Mouse (Mus musculus) kidney, adult 2 months (tissue): ENCODE measurements at regions not wholly inside any gene's neighbourhood (a gene's known extent, or its start where the extent isn't known, plus 50 kb on each side); places are given as distances from the start of the nearest gene placed in this dataset.

ENCODE experiments used
- DNase-seq: peaks from one replicate; pipeline ENCODE4 v3.0.0; 2021
- H3K27ac ChIP-seq: fragments of 200-500 bp; 2 replicates; pipeline ENCODE4 v1.5.1; 2012; ENCODE audit warnings: low read depth, low read length, control low read depth, inconsistent platforms; ENCODE audit not compliant: insufficient read depth
- H3K27me3 ChIP-seq: fragments of 200-500 bp; replicated peaks from 2 replicates; pipeline ENCODE4 v1.6.1; 2012; ENCODE audit warnings: mild to moderate bottlenecking, moderate library complexity, low read length, inconsistent platforms; ENCODE audit not compliant: control insufficient read depth, insufficient read depth
- H3K36me3 ChIP-seq: fragments of 200-500 bp; 2 replicates; pipeline ENCODE4 v1.6.1; 2012; ENCODE audit warnings: mild to moderate bottlenecking, moderate library complexity, low read length, inconsistent platforms; ENCODE audit not compliant: control insufficient read depth, insufficient read depth
- H3K4me1 ChIP-seq: fragments of 200-500 bp; 2 replicates; pipeline ENCODE4 v1.6.1; 2011; ENCODE audit warnings: low read length; ENCODE audit not compliant: control insufficient read depth, insufficient read depth
- H3K4me3 ChIP-seq: fragments of 200-500 bp; 2 replicates; pipeline ENCODE4 v1.5.1; 2011; ENCODE audit warnings: mild to moderate bottlenecking, low read depth, low read length, control low read depth; ENCODE audit not compliant: insufficient read depth
- CTCF ChIP-seq: fragments of 200-500 bp; conservative IDR thresholded peaks from 2 replicates; pipeline ENCODE4 v1.5.1; 2011; ENCODE audit warnings: low read depth, mild to moderate bottlenecking, control low read depth, low read length, moderate library complexity, mixed read lengths; ENCODE audit not compliant: insufficient read depth, insufficient read length
- POLR2A ChIP-seq: fragments of 200-500 bp; IDR thresholded peaks from one replicate; pipeline ENCODE4 v1.6.1; 2011; ENCODE audit warnings: low read depth, low read length, control low read depth
- WGBS: fragments of 180-500 bp; shearing (Covaris S2); methylation state at CpG from one replicate; pipeline ENCODE4 v1.1.7; 2018; 5-methylcytosine and 5-hydroxymethylcytosine counted together

GRCm38 (mm10) chr7:138758386-138758785 lies 87.5 kb upstream of the Ppp2r2d start:
- Histone ChIP-seq H3K27ac (no peak overlapping the region), H3K27me3 (no peaks in the 10 kb centered on the region), H3K4me3 (no peak overlapping the region), H3K36me3 (no peaks in the 10 kb centered on the region), H3K4me1 (no peaks in the 10 kb centered on the region)
- no peak for TF ChIP-seq POLR2A
- no peak for TF ChIP-seq CTCF
- no peak for DNase-seq
- WGBS = 64% methylated on average over 1 of the region's 1 CpGs

DNA sequence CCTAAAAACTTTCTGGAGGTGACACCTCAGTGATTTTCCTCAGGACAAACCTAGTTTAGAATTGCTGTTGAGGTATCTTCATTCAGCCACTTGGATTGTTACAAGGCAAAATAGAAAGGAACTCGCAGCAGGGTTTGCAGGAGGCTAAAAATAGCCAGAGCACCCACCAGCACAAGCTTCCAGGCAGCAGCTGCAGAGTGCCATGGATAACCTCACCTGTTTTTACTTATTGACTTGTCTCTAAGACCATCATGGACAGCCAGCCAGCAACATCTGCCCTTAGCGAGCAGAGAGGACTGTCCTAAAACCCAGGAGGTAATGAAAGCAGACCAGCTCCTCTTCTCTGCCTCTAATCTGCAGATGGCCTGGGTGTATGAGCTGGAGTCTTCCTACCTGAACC lies 97.4 kb upstream of the Ppp2r2d start:
- H3K27ac ChIP-seq = no peak overlapping the region
- no peaks in the 10 kb centered on the region for H3K27me3 ChIP-seq
- H3K36me3 ChIP-seq = no peaks in the 10 kb centered on the region
- no peaks in the 10 kb centered on the region for H3K4me1 ChIP-seq
- WGBS = 79% methylated on average over 2 of the region's 2 CpGs
- no peak for DNase-seq
- TF ChIP-seq CTCF = no peak
- no peak for TF ChIP-seq POLR2A
- H3K4me3 ChIP-seq = no peak overlapping the region

DNA sequence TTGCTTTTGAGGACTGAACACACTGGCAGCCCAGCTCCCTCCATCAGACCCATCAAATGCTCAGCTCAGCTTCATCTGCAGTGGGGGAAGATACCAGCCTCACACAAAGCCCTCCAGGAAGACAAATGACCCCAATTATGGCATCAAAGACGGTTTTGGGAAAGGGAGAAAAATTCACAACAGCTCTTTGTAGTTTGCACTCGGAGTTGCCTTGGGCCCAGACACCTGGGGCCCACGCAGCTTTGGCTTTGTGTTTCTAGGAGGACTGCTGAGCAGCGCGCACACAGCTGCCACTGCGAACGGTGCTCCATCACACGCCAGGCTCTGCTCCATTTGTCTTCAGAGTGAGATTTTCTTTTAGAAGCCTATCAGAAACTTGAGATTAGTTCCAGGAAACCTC lies 99.3 kb upstream of the Ppp2r2d start:
- Histone ChIP-seq H3K36me3 (no peaks in the 10 kb centered on the region), H3K27me3 (no peaks in the 10 kb centered on the region), H3K4me1 (no peaks in the 10 kb centered on the region), H3K27ac (no peak overlapping the region), H3K4me3 (no peak overlapping the region)
- WGBS = 58% methylated on average over 8 of the region's 8 CpGs
- no peak for TF ChIP-seq CTCF
- no peak for TF ChIP-seq POLR2A
- DNase-seq = no peak

- Histone ChIP-seq H3K27me3 (no peaks in the 10 kb centered on the region), H3K36me3 (no peaks in the 10 kb centered on the region), H3K27ac (no peak overlapping the region), H3K4me1 (no peaks in the 10 kb centered on the region), H3K4me3 (no peak overlapping the region)
- no peak for TF ChIP-seq POLR2A
- TF ChIP-seq CTCF = no peak
- DNase-seq = no peak
- WGBS = 81% methylated on average over 4 of the region's 4 CpGs
Observed at GRCm38 (mm10) chr7:138742516-138742845, 103.4 kb upstream of the Ppp2r2d start.

- no peaks in the 10 kb centered on the region for H3K36me3 ChIP-seq
- no peak overlapping the region for H3K27ac ChIP-seq
- TF ChIP-seq POLR2A = no peak
- TF ChIP-seq CTCF = no peak
- no peaks in the 10 kb centered on the region for H3K27me3 ChIP-seq
- no peaks in the 10 kb centered on the region for H3K4me1 ChIP-seq
- WGBS = 62% methylated on average over 7 of the region's 7 CpGs
- no peak for DNase-seq
- no peak overlapping the region for H3K4me3 ChIP-seq
Observed at GRCm38 (mm10) chr7:138741816-138742515, 103.9 kb upstream of the Ppp2r2d start.

DNA sequence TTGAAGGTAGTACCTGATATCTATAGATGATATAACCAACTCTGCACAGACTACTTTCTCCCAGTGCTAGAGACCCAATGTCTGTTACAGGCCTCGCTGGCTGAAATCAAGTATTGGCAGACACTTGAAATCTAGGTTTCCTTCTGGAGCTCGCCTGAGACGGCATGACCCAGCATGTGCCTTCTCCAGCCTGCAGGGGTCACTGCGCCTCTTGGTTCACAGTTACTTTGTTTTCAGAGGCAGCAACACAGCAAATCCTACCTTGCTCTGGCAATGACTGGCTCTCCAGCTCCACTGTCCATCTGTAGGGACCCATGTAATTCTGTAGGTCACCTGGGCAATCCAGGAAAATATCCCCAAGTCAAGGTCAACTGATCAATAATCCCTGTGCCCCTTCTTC lies 111.6 kb upstream of the Ppp2r2d start:
- no peaks in the 10 kb centered on the region for H3K36me3 ChIP-seq
- H3K27me3 ChIP-seq = no peaks in the 10 kb centered on the region
- H3K27ac ChIP-seq = no peak overlapping the region
- no peak overlapping the region for H3K4me3 ChIP-seq
- DNase-seq = peak; percentile 31
- no peaks in the 10 kb centered on the region for H3K4me1 ChIP-seq
- WGBS = 40% methylated on average over 4 of the region's 4 CpGs
- peak; percentile 66 for TF ChIP-seq CTCF
- no peak for TF ChIP-seq POLR2A

DNA sequence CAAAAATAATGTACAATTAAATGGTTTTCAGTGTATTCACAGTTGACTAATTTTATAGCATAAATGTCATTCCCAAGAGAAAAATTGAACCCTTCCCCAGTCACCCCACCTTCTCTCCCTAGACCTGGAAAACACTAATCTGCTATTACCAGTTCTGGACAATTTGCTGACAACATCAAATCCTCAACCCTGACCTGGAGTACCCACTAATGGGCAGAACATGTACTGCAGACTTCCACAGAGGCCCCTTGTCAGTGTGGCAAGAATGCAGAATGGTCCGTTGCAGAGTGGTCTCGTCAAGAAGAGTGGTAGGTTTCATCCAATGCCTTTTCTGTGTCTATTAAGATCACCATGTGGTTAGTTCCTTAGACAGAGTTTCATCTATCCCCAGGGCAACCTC lies 121.0 kb upstream of the Ppp2r2d start:
- Histone ChIP-seq H3K4me1 (no peaks in the 10 kb centered on the region), H3K27ac (no peak overlapping the region), H3K36me3 (no peaks in the 10 kb centered on the region), H3K27me3 (no peaks in the 10 kb centered on the region), H3K4me3 (no peak overlapping the region)
- TF ChIP-seq CTCF (no peak; the same call in 1 of the 2 replicates), POLR2A (no peak)
- peak; percentile 10 for DNase-seq
- 84% methylated on average over 2 of the region's 2 CpGs for WGBS

DNA sequence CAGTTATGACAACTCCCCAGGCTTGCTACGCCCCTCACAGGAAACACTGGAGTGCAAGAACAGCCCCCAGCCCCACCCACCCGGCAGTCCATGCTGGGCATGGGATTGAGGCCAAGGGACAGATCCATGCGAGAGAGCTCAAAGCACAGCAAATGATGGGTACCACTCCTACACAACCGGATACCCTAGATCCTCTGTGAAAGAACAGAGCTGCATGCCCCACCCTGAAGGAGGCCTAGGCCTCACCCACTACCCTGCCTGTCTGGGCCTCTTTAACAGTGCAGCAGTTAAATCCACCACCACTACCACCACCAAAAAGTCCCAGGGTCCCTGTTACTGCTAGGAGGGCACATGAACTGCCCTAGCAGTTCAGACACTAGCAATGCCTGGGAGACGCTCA lies 126.3 kb upstream of the Ppp2r2d start:
- TF ChIP-seq POLR2A (no peak), CTCF (no peak)
- Histone ChIP-seq H3K36me3 (no peaks in the 10 kb centered on the region), H3K27me3 (no peaks in the 10 kb centered on the region), H3K4me3 (no peak overlapping the region), H3K4me1 (no peaks in the 10 kb centered on the region), H3K27ac (no peak overlapping the region)
- DNase-seq = no peak
- WGBS = 49% methylated on average over 5 of the region's 5 CpGs
